Mouse (Mus musculus) liver, embryonic 11.5 days (tissue): ENCODE data around the gene Iglon5. TPM values are rescaled to one million over a fixed set of nuclear protein-coding genes. Genes with fewer than 3 reads are reported as not detected.

Experiments
- ATAC-seq: fragments of 200-750 bp; cut with Nextera tagmentation; replicated peaks from 2 replicates; pipeline ENCODE4 v1.8.0; 2017; ENCODE audit warnings: moderate number of reproducible peaks, mild to moderate bottlenecking, moderate TSS enrichment, moderate library complexity; ENCODE audit not compliant: low FRiP score
- DNase-seq: peaks from one replicate; pipeline ENCODE4 v3.0.0-alpha.2; 2017; ENCODE audit warnings: low spot score
- H3K27ac ChIP-seq: fragments of 300-500 bp; sonication (generic); 2 replicates; pipeline ENCODE4 v1.5.1; 2014; ENCODE audit warnings: mild to moderate bottlenecking, low read depth, low read length, control low read depth
- H3K27me3 ChIP-seq: fragments of 300-500 bp; sonication (generic); replicated peaks from 2 replicates; pipeline ENCODE4 v1.6.1; 2014; ENCODE audit warnings: low read length, mixed read lengths; ENCODE audit not compliant: control insufficient read depth, insufficient read depth
- H3K36me3 ChIP-seq: fragments of 300-500 bp; sonication (generic); 2 replicates; pipeline ENCODE4 v1.6.1; 2014; ENCODE audit warnings: mild to moderate bottlenecking, low read length, moderate library complexity, mixed read lengths; ENCODE audit not compliant: control insufficient read depth, insufficient read depth
- H3K4me1 ChIP-seq: fragments of 300-500 bp; sonication (generic); replicated peaks from 2 replicates; pipeline ENCODE4 v1.6.1; 2014; ENCODE audit warnings: low read length, mixed read lengths; ENCODE audit not compliant: control insufficient read depth, insufficient read depth
- H3K4me2 ChIP-seq: fragments of 300-500 bp; sonication (generic); 2 replicates; pipeline ENCODE4 v1.6.1; 2014; ENCODE audit warnings: mild to moderate bottlenecking, control low read depth, moderate library complexity
- H3K4me3 ChIP-seq: fragments of 300-500 bp; sonication (generic); 2 replicates; pipeline ENCODE4 v1.5.1; 2014; ENCODE audit warnings: low read depth, low read length, control low read depth
- H3K9ac ChIP-seq: fragments of 300-500 bp; sonication (generic); 2 replicates; pipeline ENCODE4 v1.6.1; 2014; ENCODE audit warnings: low read depth, low read length, control low read depth
- H3K9me3 ChIP-seq: fragments of 300-500 bp; sonication (generic); 2 replicates; pipeline ENCODE4 v1.6.1; 2016; ENCODE audit warnings: low read length, inconsistent platforms, mixed read lengths; ENCODE audit not compliant: control insufficient read depth
- WGBS: fragments of 180-500 bp; shearing (Covaris S2); extraction: QIAGEN DNeasy Blood & Tissue Kit; methylation state at CpG from one replicate; pipeline ENCODE4 v1.1.7; 2014; 5-methylcytosine and 5-hydroxymethylcytosine counted together
- polyA plus RNA-seq: library from polyadenylated mRNA; unstranded; fragments of >200 nt; fragmentation: Nextera tagmentation; extraction: Ambion mirVana; gene quantifications from 2 replicates; pipeline ENCODE4 v1.2.1, GENCODE M21; 2014

The Iglon5 gene
- polyA plus RNA-seq: 0.16 and 0.25 TPM in 2 replicates

- no peak within 1 kb of the TSS for H3K9ac ChIP-seq
- 2% methylated on average over 23 of the region's 41 CpGs for WGBS
- ATAC-seq (0 out of 2 replicates have a peak, but pooled peaks have one; percentile 4), DNase-seq (no peak)
- H3K4me3 ChIP-seq: peak within 1 kb of the TSS; percentile 42
- no peaks in the 10 kb centered on the region for H3K9me3 ChIP-seq
- no peak within 1 kb of the TSS for H3K27ac ChIP-seq
- H3K36me3 ChIP-seq: no peaks in the 10 kb centered on the region
- H3K4me2 ChIP-seq: peak within 1 kb of the TSS; percentile 59
- peaks cover 30% of the 10 kb centered on the region for H3K27me3 ChIP-seq
- no peaks in the 10 kb centered on the region for H3K4me1 ChIP-seq
Observed at GRCm38 (mm10) chr7:43489631-43490125, at the start of gene Iglon5. Gene Iglon5 (minus strand): TSS chr7:43490075.

GRCm38 (mm10) chr7:43538524-43538923 is 48.6 kb upstream of the Iglon5 start:
- no peaks in the 10 kb centered on the region for H3K36me3 ChIP-seq
- 50% methylated on average over 4 of the region's 4 CpGs for WGBS
- ATAC-seq: no peak

GRCm38 (mm10) chr7:43532936-43533505 is 43.1 kb upstream of the Iglon5 start:
- DNase-seq (no peak), ATAC-seq (no peak)
- no peaks in the 10 kb centered on the region for H3K36me3 ChIP-seq
- no peak overlapping the region for H3K4me2 ChIP-seq
- H3K9ac ChIP-seq: no peak overlapping the region
- no peaks in the 10 kb centered on the region for H3K9me3 ChIP-seq
- no peak overlapping the region for H3K4me3 ChIP-seq
- H3K27me3 ChIP-seq: no peaks in the 10 kb centered on the region
- H3K27ac ChIP-seq: no peak overlapping the region
- H3K4me1 ChIP-seq: no peaks in the 10 kb centered on the region
- WGBS: 54% methylated on average over 9 of the region's 9 CpGs

More at GRCm38 (mm10) chr7:43538524-43538923, 48.6 kb upstream of the Iglon5 start:
- Histone ChIP-seq H3K9ac (no peak overlapping the region), H3K4me1 (no peaks in the 10 kb centered on the region), H3K27me3 (no peaks in the 10 kb centered on the region), H3K27ac (no peak overlapping the region), H3K9me3 (no peaks in the 10 kb centered on the region), H3K4me3 (no peak overlapping the region), H3K4me2 (no peak overlapping the region)
- DNase-seq: no peak

- H3K9me3 ChIP-seq: no peaks in the 10 kb centered on the region
- H3K27me3 ChIP-seq: no peaks in the 10 kb centered on the region
- no peak for DNase-seq
- H3K4me2 ChIP-seq: no peak overlapping the region
- H3K36me3 ChIP-seq: no peaks in the 10 kb centered on the region
- ATAC-seq: no peak
- 60% methylated on average over 8 of the region's 8 CpGs for WGBS
- no peaks in the 10 kb centered on the region for H3K4me1 ChIP-seq
- no peak overlapping the region for H3K4me3 ChIP-seq
- H3K27ac ChIP-seq: no peak overlapping the region
- H3K9ac ChIP-seq: no peak overlapping the region
Observed at GRCm38 (mm10) chr7:43530216-43530785, 40.4 kb upstream of the Iglon5 start.

- no peak overlapping the region for H3K4me3 ChIP-seq
- no peak for DNase-seq
- no peaks in the 10 kb centered on the region for H3K4me1 ChIP-seq
- no peak overlapping the region for H3K4me2 ChIP-seq
- no peak overlapping the region for H3K9ac ChIP-seq
- H3K27ac ChIP-seq: no peak overlapping the region
- 51% methylated on average over 3 of the region's 3 CpGs for WGBS
- ATAC-seq: no peak
- no peaks in the 10 kb centered on the region for H3K9me3 ChIP-seq
- H3K27me3 ChIP-seq: no peaks in the 10 kb centered on the region
- H3K36me3 ChIP-seq: no peaks in the 10 kb centered on the region
Observed at GRCm38 (mm10) chr7:43525313-43525712, 35.4 kb upstream of the Iglon5 start.

GRCm38 (mm10) chr7:43522776-43523175 is 32.9 kb upstream of the Iglon5 start:
- no peaks in the 10 kb centered on the region for H3K4me1 ChIP-seq
- no peak overlapping the region for H3K4me3 ChIP-seq
- H3K9me3 ChIP-seq: no peaks in the 10 kb centered on the region
- H3K27ac ChIP-seq: no peak overlapping the region
- H3K4me2 ChIP-seq: no peak overlapping the region
- WGBS: 77% methylated on average over 2 of the region's 2 CpGs
- no peak for DNase-seq
- no peaks in the 10 kb centered on the region for H3K36me3 ChIP-seq
- H3K27me3 ChIP-seq: no peaks in the 10 kb centered on the region
- ATAC-seq: no peak
- no peak overlapping the region for H3K9ac ChIP-seq

- WGBS: 82% methylated on average over 15 of the region's 15 CpGs
- Histone ChIP-seq H3K27ac (no peak overlapping the region), H3K4me1 (no peaks in the 10 kb centered on the region), H3K9me3 (no peaks in the 10 kb centered on the region), H3K27me3 (no peaks in the 10 kb centered on the region), H3K4me2 (no peak overlapping the region), H3K36me3 (no peaks in the 10 kb centered on the region), H3K4me3 (no peak overlapping the region), H3K9ac (no peak overlapping the region)
- no peak for DNase-seq
- no peak for ATAC-seq
Observed at GRCm38 (mm10) chr7:43518341-43518740, 28.5 kb upstream of the Iglon5 start.

GRCm38 (mm10) chr7:43515076-43515475 is 25.2 kb upstream of the Iglon5 start:
- Histone ChIP-seq H3K27me3 (no peaks in the 10 kb centered on the region), H3K4me2 (no peak overlapping the region), H3K27ac (no peak overlapping the region), H3K4me3 (no peak overlapping the region), H3K36me3 (no peaks in the 10 kb centered on the region), H3K9me3 (no peaks in the 10 kb centered on the region), H3K9ac (no peak overlapping the region), H3K4me1 (no peaks in the 10 kb centered on the region)
- 76% methylated on average over 5 of the region's 5 CpGs for WGBS
- no peak for ATAC-seq
- DNase-seq: no peak

- no peak for ATAC-seq
- H3K9me3 ChIP-seq: no peaks in the 10 kb centered on the region
- 86% methylated on average over 4 of the region's 4 CpGs for WGBS
- no peak overlapping the region for H3K4me2 ChIP-seq
- H3K4me1 ChIP-seq: no peaks in the 10 kb centered on the region
- H3K4me3 ChIP-seq: no peak overlapping the region
- no peak for DNase-seq
- no peaks in the 10 kb centered on the region for H3K36me3 ChIP-seq
- H3K27ac ChIP-seq: no peak overlapping the region
- no peaks in the 10 kb centered on the region for H3K27me3 ChIP-seq
- H3K9ac ChIP-seq: no peak overlapping the region
Observed at GRCm38 (mm10) chr7:43512519-43512918, 22.6 kb upstream of the Iglon5 start.
